Mouse (Mus musculus): Measurements from ENCODE around the gene Etl4. TPM values are rescaled to one million over a fixed set of nuclear protein-coding genes. Genes with fewer than 3 reads are reported as not detected.

Gene Etl4
- polyA plus RNA-seq, 1 experiment = 154 TPM

GRCm38 (mm10) chr2:20638604-20639003 lies 729.0 kb downstream of the Etl4 start:
- TF ChIP-seq EP300 (IDR thresholded peaks at IDR 0.05; ENCODE audit: insufficient read depth, low read depth, low read length) (no peak), POLR2A (IDR thresholded peaks at IDR 0.05; ENCODE audit: insufficient read depth, low read length) (no peak), CTCF (IDR thresholded peaks at IDR 0.05; ENCODE audit: low read depth, low read length) (no peak)
- Histone ChIP-seq H3K9me3 (replicated peaks; ENCODE audit: control insufficient read depth, insufficient read depth, low read length, poor library complexity, severe bottlenecking) (no peaks in the 10 kb centered on the region), H3K27me3 (ENCODE audit: control insufficient read depth, insufficient read depth, low read length, poor library complexity, severe bottlenecking) (no peaks in the 10 kb centered on the region), H3K4me1 (ENCODE audit: control insufficient read depth, insufficient read depth, low read length) (peaks cover 7% of the 10 kb centered on the region), H3K4me3 (ENCODE audit: low read depth, low read length) (no peak overlapping the region), H3K9ac (ENCODE audit: low read depth, poor library complexity, severe bottlenecking) (no peak overlapping the region), H3K27ac (ENCODE audit: insufficient read depth, low read length) (no peak overlapping the region), H3K36me3 (ENCODE audit: control insufficient read depth, insufficient read depth, low read length, poor library complexity, severe bottlenecking) (no peaks in the 10 kb centered on the region; the same call in 1 of the 2 replicates)

GRCm38 (mm10) chr2:20639721-20640120 lies 730.1 kb downstream of the Etl4 start:
- no peak overlapping the region for H3K9ac ChIP-seq (ENCODE audit: low read depth, poor library complexity, severe bottlenecking)
- no peaks in the 10 kb centered on the region for H3K27me3 ChIP-seq (ENCODE audit: control insufficient read depth, insufficient read depth, low read length, poor library complexity, severe bottlenecking)
- H3K36me3 ChIP-seq (ENCODE audit: control insufficient read depth, insufficient read depth, low read length, poor library complexity, severe bottlenecking) = no peaks in the 10 kb centered on the region; the same call in 1 of the 2 replicates
- H3K4me3 ChIP-seq (ENCODE audit: low read depth, low read length) = no peak overlapping the region
- no peak overlapping the region for H3K27ac ChIP-seq (ENCODE audit: insufficient read depth, low read length)
- no peak for TF ChIP-seq CTCF (IDR thresholded peaks at IDR 0.05; ENCODE audit: low read depth, low read length)
- no peak for TF ChIP-seq EP300 (IDR thresholded peaks at IDR 0.05; ENCODE audit: insufficient read depth, low read depth, low read length)
- TF ChIP-seq POLR2A (IDR thresholded peaks at IDR 0.05; ENCODE audit: insufficient read depth, low read length) = no peak
- H3K9me3 ChIP-seq (replicated peaks; ENCODE audit: control insufficient read depth, insufficient read depth, low read length, poor library complexity, severe bottlenecking) = no peaks in the 10 kb centered on the region
- peaks cover 4% of the 10 kb centered on the region for H3K4me1 ChIP-seq (ENCODE audit: control insufficient read depth, insufficient read depth, low read length)

GRCm38 (mm10) chr2:20642818-20643217 lies 733.2 kb downstream of the Etl4 start:
- Histone ChIP-seq H3K9ac (ENCODE audit: low read depth, poor library complexity, severe bottlenecking) (no peak overlapping the region), H3K27ac (ENCODE audit: insufficient read depth, low read length) (peak overlapping the region; percentile 72; the same call in 1 of the 2 replicates), H3K9me3 (replicated peaks; ENCODE audit: control insufficient read depth, insufficient read depth, low read length, poor library complexity, severe bottlenecking) (no peaks in the 10 kb centered on the region), H3K4me1 (ENCODE audit: control insufficient read depth, insufficient read depth, low read length) (peaks cover 4% of the 10 kb centered on the region), H3K4me3 (ENCODE audit: low read depth, low read length) (no peak overlapping the region), H3K27me3 (ENCODE audit: control insufficient read depth, insufficient read depth, low read length, poor library complexity, severe bottlenecking) (no peaks in the 10 kb centered on the region), H3K36me3 (ENCODE audit: control insufficient read depth, insufficient read depth, low read length, poor library complexity, severe bottlenecking) (no peaks in the 10 kb centered on the region; the same call in 1 of the 2 replicates)
- TF ChIP-seq CTCF (IDR thresholded peaks at IDR 0.05; ENCODE audit: low read depth, low read length) (no peak), EP300 (IDR thresholded peaks at IDR 0.05; ENCODE audit: insufficient read depth, low read depth, low read length) (0 out of 2 replicates have a peak, but pooled peaks have one; percentile 42)

DNA sequence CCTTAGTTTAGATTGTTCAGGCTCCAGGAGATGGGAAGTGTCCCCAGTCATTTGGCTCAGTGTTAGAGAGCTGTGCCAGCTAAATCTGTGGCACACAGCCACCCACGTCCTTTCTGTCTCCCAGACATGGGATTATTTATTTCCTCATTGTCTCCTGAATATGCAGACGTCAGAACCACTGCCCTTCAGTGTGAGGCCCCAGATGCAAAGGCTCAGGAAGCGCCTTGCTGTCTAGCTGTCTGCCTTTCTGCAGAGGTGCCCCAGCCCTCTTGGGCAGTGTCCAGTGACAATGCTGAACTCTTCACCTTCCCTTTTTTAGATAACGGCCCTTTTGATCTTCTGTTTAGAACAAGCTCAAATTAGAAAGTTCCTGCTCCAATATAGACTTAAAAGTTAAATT lies 740.2 kb downstream of the Etl4 start:
- H3K9me3 ChIP-seq (replicated peaks; ENCODE audit: control insufficient read depth, insufficient read depth, low read length, poor library complexity, severe bottlenecking) = no peaks in the 10 kb centered on the region
- H3K27ac ChIP-seq (ENCODE audit: insufficient read depth, low read length) = peak overlapping the region; percentile 62
- peak overlapping the region; percentile 49; the same call in 1 of the 2 replicates for H3K9ac ChIP-seq (ENCODE audit: low read depth, poor library complexity, severe bottlenecking)
- H3K27me3 ChIP-seq (ENCODE audit: control insufficient read depth, insufficient read depth, low read length, poor library complexity, severe bottlenecking) = no peaks in the 10 kb centered on the region
- no peak for TF ChIP-seq EP300 (IDR thresholded peaks at IDR 0.05; ENCODE audit: insufficient read depth, low read depth, low read length)
- no peak for TF ChIP-seq POLR2A (IDR thresholded peaks at IDR 0.05; ENCODE audit: insufficient read depth, low read length)
- TF ChIP-seq CTCF (IDR thresholded peaks at IDR 0.05; ENCODE audit: low read depth, low read length) = no peak
- no peaks in the 10 kb centered on the region for H3K36me3 ChIP-seq (ENCODE audit: control insufficient read depth, insufficient read depth, low read length, poor library complexity, severe bottlenecking)
- H3K4me1 ChIP-seq (ENCODE audit: control insufficient read depth, insufficient read depth, low read length) = peaks cover 14% of the 10 kb centered on the region
- no peak overlapping the region for H3K4me3 ChIP-seq (ENCODE audit: low read depth, low read length)

DNA sequence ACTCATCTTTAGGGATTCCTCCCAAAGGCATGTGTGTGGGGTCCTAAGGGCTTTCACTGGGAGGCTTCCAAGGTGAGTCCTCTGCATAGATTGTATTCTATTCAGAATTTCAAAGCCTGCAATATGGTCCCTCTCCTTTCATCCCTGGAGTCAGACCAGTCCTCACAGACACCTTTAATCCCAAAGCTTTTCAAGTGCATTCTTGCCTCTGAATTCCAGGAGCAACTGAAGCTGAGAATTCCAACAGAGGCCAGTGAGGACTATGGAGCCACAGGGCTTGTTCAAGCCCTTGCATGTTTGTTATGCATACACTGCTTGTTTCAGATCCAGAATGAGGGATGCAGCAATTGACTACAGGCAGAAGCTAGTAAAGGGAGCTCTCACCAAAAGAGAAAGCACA lies 743.5 kb downstream of the Etl4 start:
- Histone ChIP-seq H3K36me3 (ENCODE audit: control insufficient read depth, insufficient read depth, low read length, poor library complexity, severe bottlenecking) (peaks cover 2% of the 10 kb centered on the region; the same call in 1 of the 2 replicates), H3K9me3 (replicated peaks; ENCODE audit: control insufficient read depth, insufficient read depth, low read length, poor library complexity, severe bottlenecking) (no peaks in the 10 kb centered on the region), H3K27me3 (ENCODE audit: control insufficient read depth, insufficient read depth, low read length, poor library complexity, severe bottlenecking) (no peaks in the 10 kb centered on the region), H3K4me1 (ENCODE audit: control insufficient read depth, insufficient read depth, low read length) (peaks cover 22% of the 10 kb centered on the region), H3K27ac (ENCODE audit: insufficient read depth, low read length) (peak overlapping the region; percentile 100), H3K4me3 (ENCODE audit: low read depth, low read length) (no peak overlapping the region), H3K9ac (ENCODE audit: low read depth, poor library complexity, severe bottlenecking) (peak overlapping the region; percentile 65)
- peak; percentile 70 for TF ChIP-seq EP300 (IDR thresholded peaks at IDR 0.05; ENCODE audit: insufficient read depth, low read depth, low read length)
- TF ChIP-seq POLR2A (IDR thresholded peaks at IDR 0.05; ENCODE audit: insufficient read depth, low read length) = no peak
- TF ChIP-seq CTCF (IDR thresholded peaks at IDR 0.05; ENCODE audit: low read depth, low read length) = no peak

GRCm38 (mm10) chr2:20654058-20654457 lies 744.5 kb downstream of the Etl4 start:
- peak overlapping the region; percentile 73 for H3K9ac ChIP-seq (ENCODE audit: low read depth, poor library complexity, severe bottlenecking)
- peaks cover 2% of the 10 kb centered on the region; the same call in 1 of the 2 replicates for H3K36me3 ChIP-seq (ENCODE audit: control insufficient read depth, insufficient read depth, low read length, poor library complexity, severe bottlenecking)
- H3K9me3 ChIP-seq (replicated peaks; ENCODE audit: control insufficient read depth, insufficient read depth, low read length, poor library complexity, severe bottlenecking) = no peaks in the 10 kb centered on the region
- H3K4me3 ChIP-seq (ENCODE audit: low read depth, low read length) = no peak overlapping the region
- TF ChIP-seq CTCF (IDR thresholded peaks at IDR 0.05; ENCODE audit: low read depth, low read length) = no peak
- TF ChIP-seq EP300 (IDR thresholded peaks at IDR 0.05; ENCODE audit: insufficient read depth, low read depth, low read length) = no peak
- TF ChIP-seq POLR2A (IDR thresholded peaks at IDR 0.05; ENCODE audit: insufficient read depth, low read length) = no peak
- H3K27ac ChIP-seq (ENCODE audit: insufficient read depth, low read length) = peak overlapping the region; percentile 100
- H3K4me1 ChIP-seq (ENCODE audit: control insufficient read depth, insufficient read depth, low read length) = peaks cover 19% of the 10 kb centered on the region
- H3K27me3 ChIP-seq (ENCODE audit: control insufficient read depth, insufficient read depth, low read length, poor library complexity, severe bottlenecking) = no peaks in the 10 kb centered on the region
